11 mouse cellular contexts compared by ENCODE assay signal in genomic region chr14:118552390-118552789, GRCm38 (mm10).
A peak's percentile ranks its signal among the peaks of the same experiment; 100 is the strongest.
DNase-seq lines count a peak whose midpoint lies in the region; ATAC-seq lines count a peak whose summit lies in the region.
"Had no signal": no experiment of that assay in that cellular context is flagged by ENCODE, and none has a peak within 500 bp of the region (broad histone marks: within the 10 kb centered on the region; RNA-seq: fewer than 3 reads in every experiment).

No protein-coding gene starts in this region.

- peaks cover 16% of the 10 kb centered on the region for H3K4me1 ChIP-seq in heart, embryonic 10.5 days
- peaks cover 43% of the 10 kb centered on the region for H3K4me1 ChIP-seq in megakaryocyte, embryonic 14.5 days
- H3K4me1 ChIP-seq in forebrain, embryonic 15.5 days = peaks cover 20% of the 10 kb centered on the region
- peaks cover 16% of the 10 kb centered on the region for H3K4me1 ChIP-seq in liver, embryonic 15.5 days (replicated peaks)

- peaks cover 4% of the 10 kb centered on the region; the same call in 1 of the 2 replicates for H3K27me3 ChIP-seq in heart, embryonic 10.5 days (ENCODE audit: insufficient read depth, poor library complexity, severe bottlenecking)
- H3K27me3 ChIP-seq in megakaryocyte, embryonic 14.5 days (replicated peaks) = no peaks in the 10 kb centered on the region
- H3K27me3 ChIP-seq in forebrain, embryonic 15.5 days = peaks cover 3% of the 10 kb centered on the region; the same call in 1 of the 2 replicates
- H3K27me3 ChIP-seq in liver, embryonic 15.5 days = no peaks in the 10 kb centered on the region

- H3K36me3 ChIP-seq in heart, embryonic 10.5 days = no peaks in the 10 kb centered on the region
- peaks cover 7% of the 10 kb centered on the region for H3K36me3 ChIP-seq in megakaryocyte, embryonic 14.5 days (replicated peaks; ENCODE audit: low read length)
- H3K36me3 ChIP-seq in forebrain, embryonic 15.5 days = no peaks in the 10 kb centered on the region
- H3K36me3 ChIP-seq in liver, embryonic 15.5 days (replicated peaks) = no peaks in the 10 kb centered on the region

- ATAC-seq in megakaryocyte, adult 5-6 weeks (ENCODE audit: poor library complexity, severe bottlenecking) = no peak
- no peak for ATAC-seq in forebrain, embryonic 15.5 days (replicated peaks)
- ATAC-seq in liver, embryonic 15.5 days (ENCODE audit: insufficient read depth) = no peak

- no peak overlapping the region for H3K9ac ChIP-seq in forebrain, embryonic 15.5 days (replicated peaks)
- no peak overlapping the region for H3K9ac ChIP-seq in liver, embryonic 15.5 days

- 53% methylated on average over 5 of the region's 5 CpGs for WGBS in heart, embryonic 10.5 days
- 26% methylated on average over 5 of the region's 5 CpGs for WGBS in forebrain, embryonic 15.5 days
- 55% methylated on average over 5 of the region's 5 CpGs for WGBS in liver, embryonic 15.5 days (ENCODE audit: insufficient replicate concordance)

- H3K4me2 ChIP-seq in forebrain, embryonic 15.5 days (replicated peaks) = peak overlapping the region; percentile 50
- H3K4me2 ChIP-seq in liver, embryonic 15.5 days = peak overlapping the region; percentile 70

- no peak for DNase-seq in heart, embryonic 10.5 days (ENCODE audit: low spot score)
- no peak for DNase-seq in heart, adult 8-10 months (ENCODE audit: low spot score)
- no peak for DNase-seq in ovary, adult 18-20 months (ENCODE audit: low spot score)
- DNase-seq in layer of hippocampus, adult 11-12 months (ENCODE audit: low spot score) = no peak
- DNase-seq: B cell, adult 2 months; layer of hippocampus, adult 9-11 months had no signal

- peak overlapping the region; percentile 87; the same call in 1 of the 2 replicates for H3K27ac ChIP-seq in heart, embryonic 10.5 days
- H3K27ac ChIP-seq in forebrain, embryonic 15.5 days (replicated peaks) = no peak overlapping the region
- peak overlapping the region; percentile 45; the same call in 1 of the 2 replicates for H3K27ac ChIP-seq in liver, embryonic 15.5 days (replicated peaks)

- no peaks in the 10 kb centered on the region for H3K9me3 ChIP-seq in heart, embryonic 10.5 days
- peaks cover 6% of the 10 kb centered on the region for H3K9me3 ChIP-seq in megakaryocyte, embryonic 14.5 days
- no peaks in the 10 kb centered on the region for H3K9me3 ChIP-seq in forebrain, embryonic 15.5 days
- no peaks in the 10 kb centered on the region for H3K9me3 ChIP-seq in liver, embryonic 15.5 days (replicated peaks)

- H3K4me3 ChIP-seq in heart, embryonic 10.5 days = peak overlapping the region; percentile 49
- H3K4me3 ChIP-seq in megakaryocyte, embryonic 14.5 days (replicated peaks) = peak overlapping the region; percentile 89
- H3K4me3 ChIP-seq in forebrain, embryonic 15.5 days = no peak overlapping the region
- peak overlapping the region; percentile 41 for H3K4me3 ChIP-seq in liver, embryonic 15.5 days (replicated peaks)
- H3K4me3 ChIP-seq: myocyte had no signal
